In genomic region chr15:92396770-92397608, GRCm38 (mm10) we compare ENCODE assay signal across 8 mouse cellular contexts. TPM values are rescaled to one million over a fixed set of nuclear protein-coding genes. Genes with fewer than 3 reads are reported as not detected.
DNase-seq lines count a peak whose midpoint lies in the region; ATAC-seq lines count a peak whose summit lies in the region.

TSS of gene Pdzrn4 (plus strand) at chr15:92396881.

- peak within 1 kb of the TSS; percentile 53 for H3K9ac ChIP-seq in forebrain, embryonic 13.5 days
- peak within 1 kb of the TSS; percentile 39 for H3K9ac ChIP-seq in neural tube, embryonic 11.5 days (ENCODE audit: low read length)

- no peaks in the 10 kb centered on the region for H3K36me3 ChIP-seq in forebrain, embryonic 13.5 days (ENCODE audit: poor library complexity, severe bottlenecking)
- H3K36me3 ChIP-seq in neural tube, embryonic 11.5 days (ENCODE audit: control insufficient read depth, insufficient read depth, low read length), result no peaks in the 10 kb centered on the region

- H3K4me3 ChIP-seq in forebrain, embryonic 13.5 days, result peak within 1 kb of the TSS; percentile 56
- peak within 1 kb of the TSS; percentile 51 for H3K4me3 ChIP-seq in neural tube, embryonic 11.5 days (ENCODE audit: low read depth, low read length)

- ATAC-seq in forebrain, embryonic 13.5 days, result peak; percentile 90
- peak; percentile 67 for ATAC-seq in neural tube, embryonic 11.5 days (ENCODE audit: insufficient read depth, low FRiP score, low TSS enrichment)

- under 1% methylated on average over 65 of the region's 65 CpGs for WGBS in forebrain, embryonic 13.5 days
- WGBS in neural tube, embryonic 11.5 days, result under 1% methylated on average over 65 of the region's 65 CpGs

- no peaks in the 10 kb centered on the region for H3K9me3 ChIP-seq in forebrain, embryonic 13.5 days (replicated peaks)
- H3K9me3 ChIP-seq in neural tube, embryonic 11.5 days (ENCODE audit: control insufficient read depth, low read length), result no peaks in the 10 kb centered on the region

- peak; percentile 31 for DNase-seq in urinary bladder, adult 2 months (ENCODE audit: low spot score)
- no peak for DNase-seq in urinary bladder, postnatal 10 days (ENCODE audit: low spot score)
- peak; percentile 50 to 59 for DNase-seq in heart, postnatal 14 days
- DNase-seq in left cerebral cortex, postnatal 10 days (ENCODE audit: extremely low spot score in 1 of 2, low spot score in 2 of 2), result peak; percentile 19 to 59
- DNase-seq in neural tube, embryonic 11.5 days (ENCODE audit: low spot score), result peak; percentile 60
- peak; percentile 27 for DNase-seq in urinary bladder, postnatal 14 days (ENCODE audit: low spot score)
- no peak for DNase-seq in T-cell, adult 2 months (ENCODE audit: low spot score)

- H3K4me1 ChIP-seq in forebrain, embryonic 13.5 days, result peaks cover 17% of the 10 kb centered on the region
- peaks cover 3% of the 10 kb centered on the region; the same call in 1 of the 2 replicates for H3K4me1 ChIP-seq in neural tube, embryonic 11.5 days (ENCODE audit: control insufficient read depth, insufficient read depth, low read length)

- peak within 1 kb of the TSS; percentile 97 for H3K4me2 ChIP-seq in forebrain, embryonic 13.5 days
- H3K4me2 ChIP-seq in neural tube, embryonic 11.5 days (ENCODE audit: low read depth), result peak within 1 kb of the TSS; percentile 96

- H3K27me3 ChIP-seq in forebrain, embryonic 13.5 days, result peaks cover 32% of the 10 kb centered on the region
- H3K27me3 ChIP-seq in neural tube, embryonic 11.5 days (ENCODE audit: control insufficient read depth, insufficient read depth, low read length), result peaks cover 22% of the 10 kb centered on the region

- intact Hi-C loops in heart, postnatal 14 days (cut with DNase I), result no loop called here
- intact Hi-C loops in left cerebral cortex, postnatal 10 days (cut with DNase I), result no loop called here

- no peak within 1 kb of the TSS for H3K27ac ChIP-seq in forebrain, embryonic 13.5 days
- H3K27ac ChIP-seq in neural tube, embryonic 11.5 days (ENCODE audit: low read depth, low read length), result no peak within 1 kb of the TSS

RNA-seq across cellular contexts. Expression of gene Pdzrn4, which starts in this region (rescaled TPM):
- polyA plus RNA-seq in urinary bladder, adult 2 months (2012; rRNA removed), result 0.34 and 0.59 TPM in 2 replicates
- polyA plus RNA-seq in forebrain, embryonic 13.5 days (2015; fragmentation: Nextera tagmentation; extraction: Ambion mirVana), result 10.3 and 10.5 TPM in 2 replicates
- total RNA-seq in heart, postnatal 14 days (2021), result 1 to 10 TPM; 1.8 to 2.9 TPM
- 10 to 100 TPM; 16.4 to 18.5 TPM for total RNA-seq in left cerebral cortex, postnatal 10 days (2021)
- 12.5 and 14.4 TPM in 2 replicates for polyA plus RNA-seq in neural tube, embryonic 11.5 days (2014; fragmentation: Nextera tagmentation; extraction: Ambion mirVana)

Comparison
In these comparisons a context has a peak if more than half of its experiments do, and no peak if none do; other contexts are left out.
1. RNA of gene Pdzrn4 (total RNA-seq): 16.4 to 18.5 TPM in left cerebral cortex, postnatal 10 days; 1.8 to 2.9 TPM in heart, postnatal 14 days; every median in the first group is over 4 times any median in the second.
2. DNase-seq: peak in heart, postnatal 14 days (2 of 2), left cerebral cortex, postnatal 10 days (2 of 2), neural tube, embryonic 11.5 days (single experiment) and urinary bladder, postnatal 14 days (single experiment); none in urinary bladder, postnatal 10 days (single experiment) and T-cell, adult 2 months (single experiment).
3. Peak in DNase-seq in urinary bladder, adult 2 months; RNA of the gene not detected or under 1 TPM.